Mouse (Mus musculus) ovary, postnatal 14 days (tissue): ENCODE measurements at regions not wholly inside any gene's neighbourhood (a gene's known extent, or its start where the extent isn't known, plus 50 kb on each side); places are given as distances from the start of the nearest gene placed in this dataset.

Experiments used
- DNase-seq: peaks from one replicate; pipeline ENCODE4 v3.0.0; 2022; ENCODE audit warnings: low spot score

GRCm38 (mm10) chr12:27283964-27284363 is 58.4 kb downstream of the Sox11 start:
- no peak for DNase-seq

DNA sequence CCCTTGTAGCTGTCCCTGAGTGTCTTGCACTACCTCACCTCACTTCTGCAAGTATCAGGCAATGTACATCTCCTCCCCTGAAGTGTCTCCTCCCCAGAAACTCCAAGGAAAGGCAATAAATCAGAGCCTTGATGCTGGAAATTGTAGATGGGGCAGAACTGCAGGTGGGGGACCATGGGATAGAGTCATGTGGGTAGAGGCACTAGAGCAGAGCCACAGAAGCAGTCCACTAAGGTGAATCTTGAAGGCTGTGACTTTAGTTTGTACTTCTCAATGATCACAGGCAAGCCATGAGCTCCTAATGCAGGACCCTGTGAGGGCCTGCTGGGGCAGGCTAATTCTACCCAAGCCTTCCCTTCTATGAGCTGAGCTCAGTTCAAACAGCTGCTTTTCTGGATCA is 80.4 kb downstream of the Sox11 start:
- DNase-seq, result no peak

GRCm38 (mm10) chr12:27254125-27254524 is 88.2 kb downstream of the Sox11 start:
- no peak for DNase-seq

GRCm38 (mm10) chr12:27251521-27251920 is 90.9 kb downstream of the Sox11 start:
- no peak for DNase-seq

DNA sequence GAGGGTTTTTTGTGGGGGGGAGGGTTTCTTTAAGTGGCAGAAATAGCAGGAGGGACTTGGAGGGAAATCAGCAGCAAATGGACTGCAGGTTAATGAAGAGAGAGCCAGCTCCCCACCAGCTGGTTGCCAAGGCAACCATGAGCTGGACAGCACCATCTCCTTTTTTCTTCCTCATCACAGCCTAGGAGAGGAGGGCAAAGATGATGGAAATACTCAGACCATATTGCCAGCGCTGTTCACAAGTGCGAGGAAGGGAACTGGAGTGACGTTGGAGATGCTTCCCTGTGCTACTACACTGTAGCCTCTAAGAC is 93.9 kb downstream of the Sox11 start:
- DNase-seq, result no peak

- no peak for DNase-seq
Observed at GRCm38 (mm10) chr12:27247756-27248544, 94.4 kb downstream of the Sox11 start.

- no peak for DNase-seq
Observed at GRCm38 (mm10) chr12:27235748-27236147, 106.6 kb downstream of the Sox11 start.

DNA sequence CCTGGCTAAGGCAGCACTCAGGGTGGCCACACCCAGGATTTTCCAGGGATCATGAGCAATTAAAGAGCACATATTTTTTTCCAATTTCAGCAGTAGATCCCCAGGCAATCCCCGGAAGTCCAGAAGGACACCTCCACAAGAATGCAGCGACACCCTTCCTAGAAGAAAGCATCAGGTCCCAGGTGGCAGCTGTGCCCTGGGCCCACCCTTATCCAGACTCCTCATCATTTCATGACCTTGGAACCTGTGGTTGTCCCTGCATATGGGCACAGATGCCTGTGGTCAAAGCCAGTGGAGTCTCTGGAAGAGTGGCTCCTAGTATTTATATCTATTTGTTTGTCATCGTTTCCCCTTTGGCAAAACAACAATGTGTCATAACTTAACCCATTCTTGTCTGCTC is 120.8 kb downstream of the Sox11 start:
- no peak for DNase-seq

DNA sequence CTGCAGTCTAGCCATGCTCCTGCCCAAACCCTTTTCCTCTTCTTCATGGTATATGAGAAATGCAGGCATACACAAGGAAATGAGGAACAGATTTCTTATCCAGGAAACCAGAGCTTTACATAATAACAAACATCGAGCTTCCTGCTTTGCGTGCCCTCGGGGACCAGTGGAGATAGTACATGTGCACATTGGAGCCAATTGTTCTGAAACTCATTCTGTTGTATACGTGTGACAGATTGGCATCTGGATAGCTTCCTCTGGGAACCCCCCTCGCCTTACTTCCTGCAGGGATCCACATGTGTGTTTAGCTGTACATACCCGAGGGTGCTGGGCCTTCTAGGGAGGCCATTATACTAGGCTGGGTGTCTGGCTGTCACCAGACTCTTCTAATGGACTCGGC is 141.2 kb downstream of the Sox11 start:
- no peak for DNase-seq

DNA sequence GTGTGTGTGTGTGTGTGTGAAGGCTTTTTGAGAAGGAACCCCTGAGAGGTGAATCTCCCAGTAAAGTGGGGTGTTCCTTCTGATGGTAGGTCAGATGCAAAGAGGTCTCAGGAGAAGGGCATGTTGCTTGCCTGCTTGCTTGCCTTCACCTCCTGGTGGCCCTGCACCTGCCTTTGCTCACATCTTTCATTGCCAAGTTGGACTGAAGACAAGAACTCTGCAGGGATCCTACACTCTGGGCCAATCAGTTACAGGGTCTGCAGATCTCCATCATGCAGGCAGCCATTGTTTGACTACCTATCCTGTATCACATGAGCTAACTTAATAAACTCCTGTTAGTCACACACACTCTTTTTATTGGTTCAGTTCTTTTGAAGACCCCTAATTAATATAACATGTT is 148.4 kb downstream of the Sox11 start:
- no peak for DNase-seq

GRCm38 (mm10) chr12:27191916-27192315 is 150.5 kb downstream of the Sox11 start:
- DNase-seq, result no peak

DNA sequence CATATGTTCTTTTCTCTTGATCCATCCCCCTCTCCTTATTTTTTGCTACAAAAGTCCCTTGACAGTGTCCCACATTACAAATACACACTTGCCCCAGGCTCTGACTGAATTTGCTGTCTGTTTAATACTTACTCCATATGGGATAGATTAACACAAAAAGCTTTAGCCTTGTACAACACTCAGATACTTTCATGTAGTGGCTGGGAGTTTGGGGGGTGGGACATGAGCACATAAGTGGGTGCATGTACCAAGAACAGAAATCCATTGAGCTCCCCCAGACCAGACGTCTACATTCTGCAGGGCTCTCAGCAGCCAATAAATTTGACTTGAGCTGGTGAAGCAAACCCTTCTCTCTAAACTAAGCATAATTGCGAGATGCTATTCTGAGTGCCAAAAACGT is 154.9 kb downstream of the Sox11 start:
- no peak for DNase-seq

DNA sequence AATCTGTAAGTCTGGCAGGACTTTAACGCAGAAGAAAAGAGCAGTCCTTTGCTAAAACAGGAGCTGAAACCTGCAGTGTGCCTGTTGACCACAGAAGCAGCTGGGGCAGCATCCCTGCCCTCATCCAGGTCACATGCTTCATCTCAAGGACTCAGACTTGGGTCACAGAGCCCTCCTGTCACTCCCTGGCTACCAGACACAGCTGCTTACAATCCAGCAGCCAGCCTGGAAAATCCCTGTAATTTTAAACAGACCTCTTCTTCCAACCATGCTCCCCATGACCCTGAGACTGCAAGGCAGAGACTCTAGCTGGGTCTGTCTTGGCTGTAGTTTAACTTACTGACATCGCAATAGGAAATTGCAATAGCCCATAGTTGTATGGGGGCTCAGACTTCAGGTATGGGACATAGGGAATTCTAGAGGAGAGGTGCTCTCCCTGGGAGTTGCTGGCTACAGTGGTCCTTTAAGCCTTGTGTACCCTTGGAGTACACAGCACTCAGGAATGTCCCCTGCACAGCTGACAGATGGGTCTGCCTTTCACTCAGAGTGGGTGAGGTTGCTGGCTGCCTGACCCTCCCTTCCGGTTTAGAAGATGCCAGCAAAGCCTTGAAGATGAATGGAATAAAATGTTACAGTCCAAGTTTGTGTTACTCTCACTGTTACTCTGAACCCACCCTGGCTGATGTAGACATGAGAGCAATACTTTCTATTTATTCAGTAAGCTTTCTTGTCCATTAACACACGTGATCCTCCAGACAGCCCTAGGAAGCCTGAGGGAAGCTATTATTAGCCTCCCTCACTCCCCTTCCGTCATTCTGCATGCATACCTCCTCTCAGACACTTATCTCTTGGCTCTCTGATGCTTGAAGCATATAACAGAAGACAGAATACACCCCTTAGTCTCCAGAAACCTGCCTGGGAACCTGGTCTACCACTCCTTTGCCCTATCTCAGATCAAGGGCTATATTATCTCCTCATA is 159.7 kb downstream of the Sox11 start:
- no peak for DNase-seq

DNA sequence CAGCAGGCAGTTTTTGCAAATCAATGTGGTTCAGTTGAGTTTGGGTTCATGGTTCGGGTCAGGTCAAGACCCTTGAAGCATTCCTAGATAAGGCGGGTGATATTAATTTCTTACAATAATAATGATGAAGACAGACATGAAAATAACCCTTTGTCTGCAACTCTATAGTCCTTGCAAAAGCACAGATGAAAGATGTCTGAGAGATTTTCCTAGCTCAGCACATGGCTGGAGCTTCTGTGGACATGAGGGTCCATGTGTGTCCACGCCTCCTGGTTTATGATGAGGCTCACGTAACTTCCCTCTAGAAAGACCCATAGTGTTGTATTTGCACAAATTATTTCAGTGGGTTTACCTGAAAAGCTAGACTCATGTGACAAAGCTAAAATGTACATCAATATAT is 168.8 kb downstream of the Sox11 start:
- no peak for DNase-seq

DNA sequence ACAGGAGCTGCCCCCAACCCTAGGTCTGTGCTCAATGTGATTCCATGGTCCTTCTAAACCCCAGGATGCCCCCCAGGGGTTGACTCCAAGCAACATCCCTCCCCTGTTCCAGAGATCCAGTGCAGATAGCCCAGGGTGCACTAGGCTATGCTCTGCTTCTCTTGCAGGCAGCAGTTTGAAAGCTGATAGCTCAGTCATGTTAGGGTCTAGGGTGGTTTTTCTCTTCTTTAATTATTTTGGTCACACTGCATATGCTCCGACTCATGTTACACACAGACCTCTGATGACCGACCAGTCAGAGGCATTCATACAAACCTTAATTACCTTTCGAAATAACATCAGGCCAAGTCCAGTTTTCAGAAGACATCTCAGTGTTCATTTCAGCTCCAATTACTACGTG is 169.2 kb downstream of the Sox11 start:
- DNase-seq, result no peak

GRCm38 (mm10) chr12:27171595-27171994 is 170.8 kb downstream of the Sox11 start:
- DNase-seq, result no peak

- DNase-seq, result no peak
Observed at GRCm38 (mm10) chr12:27164920-27165504, 177.4 kb downstream of the Sox11 start.

- DNase-seq, result no peak
Observed at GRCm38 (mm10) chr12:27160063-27160686, 182.2 kb downstream of the Sox11 start.

GRCm38 (mm10) chr12:27159416-27160062 is 182.8 kb downstream of the Sox11 start:
- no peak for DNase-seq

DNA sequence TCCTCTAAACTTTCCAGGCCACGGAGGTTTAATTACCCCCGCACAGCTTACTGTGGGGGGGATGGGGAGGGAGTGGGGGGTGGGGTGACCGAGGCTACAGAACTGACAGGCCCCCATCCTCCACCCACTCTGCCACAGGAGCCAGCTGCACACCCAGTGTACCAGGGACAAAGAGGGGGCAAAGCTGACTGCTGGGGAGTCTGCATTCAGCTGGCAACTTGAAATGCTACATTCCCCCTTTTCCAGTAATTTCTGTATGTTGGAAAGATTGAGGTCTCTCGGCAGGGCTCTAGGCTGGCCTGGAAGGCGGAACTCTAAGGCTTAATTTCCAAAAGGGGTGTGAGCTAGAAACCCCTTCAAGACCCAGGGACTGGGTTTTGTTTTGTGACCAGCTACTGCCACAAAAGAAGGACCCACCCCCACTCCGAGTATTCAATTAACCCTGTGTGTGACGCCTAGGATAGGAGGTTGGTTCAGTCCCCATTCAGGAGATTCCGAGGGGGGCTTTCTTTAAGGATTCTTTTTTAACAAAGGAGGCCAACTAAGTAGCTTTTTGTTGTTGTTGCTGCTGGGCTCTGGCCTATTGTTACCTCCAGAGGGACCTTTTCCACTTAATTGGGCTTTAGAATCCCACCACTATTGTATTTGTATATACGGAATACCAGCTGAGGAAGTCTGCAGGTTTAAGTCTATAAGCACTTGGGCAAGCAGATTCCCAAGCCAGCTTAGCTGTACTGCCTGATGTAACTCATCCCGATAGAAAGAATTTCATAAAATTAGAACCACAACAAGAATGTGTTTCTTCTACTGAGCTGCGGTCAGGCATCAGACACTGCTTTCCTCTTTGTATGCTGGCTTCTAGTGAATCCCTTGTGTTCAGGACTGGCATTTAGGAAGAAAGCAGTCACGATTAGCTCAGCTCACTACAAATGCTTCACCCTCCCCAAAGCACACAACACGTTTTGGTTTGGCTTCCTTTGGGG is 191.2 kb downstream of the Sox11 start:
- no peak for DNase-seq

DNA sequence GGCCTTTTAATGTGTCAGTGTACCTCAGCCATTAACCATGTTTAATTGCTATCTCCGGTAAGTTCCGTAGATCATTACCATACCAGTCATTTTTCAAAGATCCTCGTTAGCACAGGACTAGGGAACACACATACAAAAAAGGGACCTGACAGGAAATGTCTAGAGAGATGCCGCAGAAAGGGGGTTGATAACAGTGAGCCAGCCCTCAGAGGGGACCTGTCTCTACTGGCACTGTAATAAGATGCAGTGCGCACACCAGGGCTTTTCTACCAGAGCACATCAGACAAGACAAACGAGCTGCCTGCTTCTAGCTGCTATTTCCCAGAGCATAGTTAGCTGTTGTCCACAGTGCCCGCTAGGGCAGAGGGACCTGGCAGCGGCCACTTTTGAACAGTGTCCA is 199.1 kb downstream of the Sox11 start:
- no peak for DNase-seq
